Mouse (Mus musculus): ENCODE measurements around the gene Itln1. TPM values are rescaled to one million over a fixed set of nuclear protein-coding genes. Genes with fewer than 3 reads are reported as not detected.
A peak's percentile ranks its signal among the peaks of the same experiment; 100 is the strongest.
"Not testable (repeated sequence)": the region's sequence is repeated elsewhere in the genome, so short reads cannot be mapped to it uniquely, and the experiment has no call there.

Itln1 gene
- total and polyA plus RNA-seq, 2 experiments: not detected

- Histone ChIP-seq H3K9ac (ENCODE audit: low read depth, low read length) (no peak overlapping the region), H3K36me3 (ENCODE audit: control insufficient read depth, insufficient read depth, low read length) (no peaks in the 10 kb centered on the region), H3K4me3 (ENCODE audit: insufficient read depth, low read depth, low read length) (peak overlapping the region; percentile 26; the same call in 1 of the 2 replicates), H3K79me2 (ENCODE audit: control insufficient read depth, insufficient read depth, low read length) (no peaks in the 10 kb centered on the region), H3K27ac (replicated peaks; ENCODE audit: insufficient read depth, low read depth, low read length) (no peak overlapping the region), H3K4me1 (ENCODE audit: control insufficient read depth, insufficient read depth, low read length) (no peaks in the 10 kb centered on the region), H3K27me3 (ENCODE audit: control insufficient read depth, insufficient read depth, low read length) (no peaks in the 10 kb centered on the region)
- WGBS: 63% methylated on average over 27 of the region's 27 CpGs
- DNase-seq (ENCODE audit: extremely low read depth, low read depth, low spot score): no peak
- no peak for TF ChIP-seq CTCF (IDR thresholded peaks at IDR 0.05; ENCODE audit: low read depth, low read length)
- TF ChIP-seq POLR2A (IDR thresholded peaks at IDR 0.05; ENCODE audit: extremely low read depth, insufficient read depth, low read length): no peak
Measured at GRCm38 (mm10) chr1:171477758-171478545, 57.1 kb downstream of the Itln1 start.

- TF ChIP-seq POLR2A (IDR thresholded peaks at IDR 0.05; ENCODE audit: extremely low read depth, insufficient read depth, low read length) (no peak), CTCF (IDR thresholded peaks at IDR 0.05; ENCODE audit: low read depth, low read length) (no peak)
- no peak overlapping the region for H3K27ac ChIP-seq (replicated peaks; ENCODE audit: insufficient read depth, low read depth, low read length)
- DNase-seq (ENCODE audit: extremely low read depth, low read depth, low spot score): no peak
- no peaks in the 10 kb centered on the region for H3K36me3 ChIP-seq (ENCODE audit: control insufficient read depth, insufficient read depth, low read length)
- WGBS: 79% methylated on average over 8 of the region's 8 CpGs
- H3K79me2 ChIP-seq (ENCODE audit: control insufficient read depth, insufficient read depth, low read length): no peaks in the 10 kb centered on the region
- H3K27me3 ChIP-seq (ENCODE audit: control insufficient read depth, insufficient read depth, low read length): no peaks in the 10 kb centered on the region
- H3K9ac ChIP-seq (ENCODE audit: low read depth, low read length): no peak overlapping the region
- H3K4me1 ChIP-seq (ENCODE audit: control insufficient read depth, insufficient read depth, low read length): no peaks in the 10 kb centered on the region
- H3K4me3 ChIP-seq (ENCODE audit: insufficient read depth, low read depth, low read length): no peak overlapping the region
Measured at GRCm38 (mm10) chr1:171477123-171477522, 58.0 kb downstream of the Itln1 start.

- no peak for DNase-seq (ENCODE audit: extremely low read depth, low read depth, low spot score)
- H3K36me3 ChIP-seq (ENCODE audit: control insufficient read depth, insufficient read depth, low read length): no peaks in the 10 kb centered on the region
- no peaks in the 10 kb centered on the region for H3K4me1 ChIP-seq (ENCODE audit: control insufficient read depth, insufficient read depth, low read length)
- H3K4me3 ChIP-seq (ENCODE audit: insufficient read depth, low read depth, low read length): no peak overlapping the region
- WGBS: 70% methylated on average over 9 of the region's 9 CpGs
- H3K27me3 ChIP-seq (ENCODE audit: control insufficient read depth, insufficient read depth, low read length): no peaks in the 10 kb centered on the region
- no peak overlapping the region for H3K9ac ChIP-seq (ENCODE audit: low read depth, low read length)
- H3K27ac ChIP-seq (replicated peaks; ENCODE audit: insufficient read depth, low read depth, low read length): no peak overlapping the region
- no peak for TF ChIP-seq CTCF (IDR thresholded peaks at IDR 0.05; ENCODE audit: low read depth, low read length)
- no peak for TF ChIP-seq POLR2A (IDR thresholded peaks at IDR 0.05; ENCODE audit: extremely low read depth, insufficient read depth, low read length)
- no peaks in the 10 kb centered on the region for H3K79me2 ChIP-seq (ENCODE audit: control insufficient read depth, insufficient read depth, low read length)
Measured at GRCm38 (mm10) chr1:171473920-171474640, 61.0 kb downstream of the Itln1 start.

- WGBS: 74% methylated on average over 4 of the region's 4 CpGs
- Histone ChIP-seq H3K27ac (replicated peaks; ENCODE audit: insufficient read depth, low read depth, low read length) (no peak overlapping the region), H3K9ac (ENCODE audit: low read depth, low read length) (no peak overlapping the region), H3K4me3 (ENCODE audit: insufficient read depth, low read depth, low read length) (no peak overlapping the region), H3K4me1 (ENCODE audit: control insufficient read depth, insufficient read depth, low read length) (no peaks in the 10 kb centered on the region), H3K27me3 (ENCODE audit: control insufficient read depth, insufficient read depth, low read length) (no peaks in the 10 kb centered on the region), H3K36me3 (ENCODE audit: control insufficient read depth, insufficient read depth, low read length) (no peaks in the 10 kb centered on the region), H3K79me2 (ENCODE audit: control insufficient read depth, insufficient read depth, low read length) (no peaks in the 10 kb centered on the region)
- no peak for DNase-seq (ENCODE audit: extremely low read depth, low read depth, low spot score)
- TF ChIP-seq CTCF (IDR thresholded peaks at IDR 0.05; ENCODE audit: low read depth, low read length) (no peak), POLR2A (IDR thresholded peaks at IDR 0.05; ENCODE audit: extremely low read depth, insufficient read depth, low read length) (no peak)
Measured at GRCm38 (mm10) chr1:171473506-171473905, 61.6 kb downstream of the Itln1 start.

GRCm38 (mm10) chr1:171471941-171472340, 63.2 kb downstream of the Itln1 start:
- H3K27me3 ChIP-seq (ENCODE audit: control insufficient read depth, insufficient read depth, low read length); H3K79me2 ChIP-seq (ENCODE audit: control insufficient read depth, insufficient read depth, low read length); DNase-seq (ENCODE audit: extremely low read depth, low read depth, low spot score); H3K9ac ChIP-seq (ENCODE audit: low read depth, low read length); H3K27ac ChIP-seq (replicated peaks; ENCODE audit: insufficient read depth, low read depth, low read length); H3K4me3 ChIP-seq (ENCODE audit: insufficient read depth, low read depth, low read length); H3K36me3 ChIP-seq (ENCODE audit: control insufficient read depth, insufficient read depth, low read length); H3K4me1 ChIP-seq (ENCODE audit: control insufficient read depth, insufficient read depth, low read length): not testable (repeated sequence)
- 91% methylated on average over 8 of the region's 8 CpGs for WGBS

- H3K4me1 ChIP-seq (ENCODE audit: control insufficient read depth, insufficient read depth, low read length): no peaks in the 10 kb centered on the region
- H3K27me3 ChIP-seq (ENCODE audit: control insufficient read depth, insufficient read depth, low read length): no peaks in the 10 kb centered on the region
- no peaks in the 10 kb centered on the region for H3K79me2 ChIP-seq (ENCODE audit: control insufficient read depth, insufficient read depth, low read length)
- no peak overlapping the region for H3K9ac ChIP-seq (ENCODE audit: low read depth, low read length)
- 83% methylated on average over 1 of the region's 1 CpGs for WGBS
- no peak overlapping the region for H3K4me3 ChIP-seq (ENCODE audit: insufficient read depth, low read depth, low read length)
- TF ChIP-seq CTCF (IDR thresholded peaks at IDR 0.05; ENCODE audit: low read depth, low read length) (no peak), POLR2A (IDR thresholded peaks at IDR 0.05; ENCODE audit: extremely low read depth, insufficient read depth, low read length) (no peak)
- no peaks in the 10 kb centered on the region for H3K36me3 ChIP-seq (ENCODE audit: control insufficient read depth, insufficient read depth, low read length)
- H3K27ac ChIP-seq (replicated peaks; ENCODE audit: insufficient read depth, low read depth, low read length): no peak overlapping the region
- DNase-seq (ENCODE audit: extremely low read depth, low read depth, low spot score): no peak
Measured at GRCm38 (mm10) chr1:171471452-171471851, 63.6 kb downstream of the Itln1 start.
